Mouse (Mus musculus): ENCODE data around the gene Plekha3. TPM values are rescaled to one million over a fixed set of nuclear protein-coding genes. Genes with fewer than 3 reads are reported as not detected.

The Plekha3 gene
- polyA plus RNA-seq, 1 experiment from 2014 or later = 10.5 TPM

Other genes with a start within 250 kb of the Plekha3 start
- 104 and 108 TPM in 2 replicates for gene Prkra, start 27.3 kb upstream of the Plekha3 start, polyA plus RNA-seq (2015; fragmentation: Nextera tagmentation; extraction: Ambion mirVana)
- 0.65 and 0.93 TPM in 2 replicates for gene Pjvk, start 26.8 kb upstream of the Plekha3 start, polyA plus RNA-seq (2015; fragmentation: Nextera tagmentation; extraction: Ambion mirVana)
- 11.8 and 13.9 TPM in 2 replicates for gene Fkbp7, start 2.2 kb upstream of the Plekha3 start, polyA plus RNA-seq (2015; fragmentation: Nextera tagmentation; extraction: Ambion mirVana)